Mouse (Mus musculus) spleen, adult 2 months (tissue): ENCODE measurements at regions not wholly inside any gene's neighbourhood (a gene's known extent, or its start where the extent isn't known, plus 50 kb on each side); places are given as distances from the start of the nearest gene placed in this dataset.

Experiments
- CTCF ChIP-seq: fragments of 200-500 bp; IDR thresholded peaks from 2 replicates; pipeline ENCODE4 v1.5.1; 2011; ENCODE audit warnings: mild to moderate bottlenecking, inconsistent platforms; ENCODE audit not compliant: insufficient read depth, insufficient read length, insufficient replicate concordance; ENCODE audit errors: extremely low read depth
- POLR2A ChIP-seq: fragments of 200-500 bp; IDR thresholded peaks from 2 replicates; pipeline ENCODE4 v1.6.1; 2011; ENCODE audit warnings: low read depth, low read length, inconsistent platforms

DNA sequence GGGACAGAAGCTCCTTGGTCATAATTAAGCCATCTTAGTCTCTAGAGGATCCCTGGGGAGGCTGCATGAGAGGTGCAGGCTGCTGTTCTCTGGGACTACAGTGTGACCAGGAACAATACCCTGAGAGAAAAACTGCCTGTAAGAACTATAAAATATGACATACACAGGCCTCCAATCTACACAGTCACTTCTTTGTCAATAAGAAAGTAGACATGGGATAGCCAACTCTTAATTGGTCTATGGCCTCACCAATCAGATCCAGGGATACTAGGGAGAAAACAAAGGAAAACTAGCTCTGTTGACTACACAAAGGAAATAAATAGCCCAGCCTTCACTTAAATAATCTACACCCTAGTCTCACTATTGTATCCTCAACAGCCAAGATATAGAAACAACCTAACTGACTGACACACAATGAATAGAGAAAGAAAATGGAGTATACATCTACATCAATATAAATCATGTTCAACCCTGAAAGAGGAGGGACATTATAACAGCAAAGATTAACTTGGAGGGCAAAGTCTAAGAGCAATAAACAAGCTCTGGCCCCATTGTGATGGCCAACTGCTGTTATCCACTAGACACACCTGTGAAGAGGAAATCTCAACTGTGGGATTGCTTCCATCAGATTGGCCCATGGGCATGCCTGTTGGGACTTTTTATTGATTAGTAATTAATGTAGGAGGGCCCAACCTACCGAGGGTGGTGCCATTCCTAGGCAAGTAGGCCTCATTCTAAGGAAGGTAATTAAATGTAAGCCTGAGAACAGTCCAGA, 166.6 kb upstream of the Mgmt start:
- TF ChIP-seq POLR2A (no peak), CTCF (no peak)
